Mouse (Mus musculus) cerebellum, adult 2 months (tissue): ENCODE results near the gene 2010315B03Rik. TPM values are rescaled to one million over a fixed set of nuclear protein-coding genes. Genes with fewer than 3 reads are reported as not detected.

ENCODE experiments used
- DNase-seq, 2 experiments: peaks; one replicate each; pipeline ENCODE4 v3.0.0; 2021
- H3K27ac ChIP-seq: fragments of 200-500 bp; 2 replicates; pipeline ENCODE4 v1.5.1; 2012; ENCODE audit warnings: low read length, control low read depth, inconsistent platforms; ENCODE audit not compliant: insufficient read depth
- H3K27me3 ChIP-seq: fragments of 200-500 bp; 2 replicates; pipeline ENCODE4 v1.6.1; 2012; ENCODE audit warnings: inconsistent platforms, mild to moderate bottlenecking, low read length, moderate library complexity; ENCODE audit not compliant: control insufficient read depth, insufficient read depth
- H3K4me1 ChIP-seq: fragments of 200-500 bp; 2 replicates; pipeline ENCODE4 v1.6.1; 2011; ENCODE audit warnings: low read length; ENCODE audit not compliant: control insufficient read depth, insufficient read depth
- H3K4me3 ChIP-seq: fragments of 200-500 bp; replicated peaks from 2 replicates; pipeline ENCODE3; 2011; ENCODE audit warnings: mild to moderate bottlenecking, low read depth, low read length, control low read depth; ENCODE audit not compliant: insufficient read depth
- CTCF ChIP-seq: fragments of 200-500 bp; IDR thresholded peaks from 2 replicates; pipeline ENCODE4 v1.5.1; 2011; ENCODE audit warnings: low read depth, mild to moderate bottlenecking, control low read depth, low read length, moderate library complexity, borderline replicate concordance; ENCODE audit not compliant: insufficient read depth
- POLR2A ChIP-seq: fragments of 200-500 bp; IDR thresholded peaks from 2 replicates; pipeline ENCODE4 v1.6.1; 2011; ENCODE audit warnings: low read length, control low read depth, borderline replicate concordance; ENCODE audit not compliant: insufficient read depth
- WGBS: fragments of 180-500 bp; shearing (Covaris S2); methylation state at CpG from one replicate; pipeline ENCODE4 v1.1.7; 2018; 5-methylcytosine and 5-hydroxymethylcytosine counted together
- polyA plus RNA-seq: library from polyadenylated mRNA; depleted of rRNA; stranded (reverse); fragments of >200 nt; gene quantifications from 2 replicates; pipeline ENCODE4 v1.2.3, GENCODE M21; 2012

Gene 2010315B03Rik
- polyA plus RNA-seq, 1 experiment, result 18.0 TPM

GRCm38 (mm10) chr9:124275064-124275463 is 37.4 kb downstream of the 2010315B03Rik start:
- TF ChIP-seq POLR2A, result no peak
- TF ChIP-seq CTCF, result no peak
- WGBS, result 97% methylated on average over 2 of the region's 2 CpGs
- H3K4me1 ChIP-seq, result 0 out of 2 replicates have a peak, but pooled peaks cover 3% of the 10 kb centered on the region
- no peak for DNase-seq
- no peak overlapping the region for H3K27ac ChIP-seq
- no peaks in the 10 kb centered on the region for H3K27me3 ChIP-seq
- H3K4me3 ChIP-seq, result no peak overlapping the region

- no peak overlapping the region for H3K27ac ChIP-seq
- H3K4me3 ChIP-seq, result no peak overlapping the region
- H3K4me1 ChIP-seq, result no peaks in the 10 kb centered on the region
- H3K27me3 ChIP-seq, result no peaks in the 10 kb centered on the region
- no peak for TF ChIP-seq POLR2A
- no peak for TF ChIP-seq CTCF
- peak in 1 of 2 experiments; percentile 40 for DNase-seq
Measured at GRCm38 (mm10) chr9:124273172-124273571, 39.3 kb downstream of the 2010315B03Rik start.

- no peaks in the 10 kb centered on the region for H3K4me1 ChIP-seq
- no peak for TF ChIP-seq POLR2A
- TF ChIP-seq CTCF, result no peak
- H3K4me3 ChIP-seq, result no peak overlapping the region
- DNase-seq, result no peak
- H3K27ac ChIP-seq, result no peak overlapping the region
- H3K27me3 ChIP-seq, result no peaks in the 10 kb centered on the region
- WGBS, result 9% methylated on average over 2 of the region's 2 CpGs
Measured at GRCm38 (mm10) chr9:124267929-124268328, 44.6 kb downstream of the 2010315B03Rik start.

GRCm38 (mm10) chr9:124267493-124267892 is 45.0 kb downstream of the 2010315B03Rik start:
- no peak for TF ChIP-seq CTCF
- DNase-seq, result no peak
- Histone ChIP-seq H3K27ac (no peak overlapping the region), H3K4me3 (no peak overlapping the region), H3K27me3 (no peaks in the 10 kb centered on the region), H3K4me1 (no peaks in the 10 kb centered on the region)

GRCm38 (mm10) chr9:124262987-124263717 is 49.3 kb downstream of the 2010315B03Rik start:
- 85% methylated on average over 4 of the region's 4 CpGs for WGBS
- no peaks in the 10 kb centered on the region for H3K4me1 ChIP-seq

GRCm38 (mm10) chr9:124258067-124258556 is 54.4 kb downstream of the 2010315B03Rik start:
- Histone ChIP-seq H3K27me3 (no peaks in the 10 kb centered on the region), H3K4me3 (no peak overlapping the region), H3K27ac (no peak overlapping the region), H3K4me1 (no peaks in the 10 kb centered on the region)
- DNase-seq, result no peak
- no peak for TF ChIP-seq CTCF
- no peak for TF ChIP-seq POLR2A
- 85% methylated on average over 4 of the region's 4 CpGs for WGBS

More at GRCm38 (mm10) chr9:124262987-124263717, 49.3 kb downstream of the 2010315B03Rik start:
- Histone ChIP-seq H3K27me3 (no peaks in the 10 kb centered on the region), H3K27ac (no peak overlapping the region), H3K4me3 (no peak overlapping the region)
- TF ChIP-seq POLR2A, result no peak
- no peak for TF ChIP-seq CTCF
- no peak for DNase-seq

GRCm38 (mm10) chr9:124257200-124258066 is 55.1 kb downstream of the 2010315B03Rik start:
- DNase-seq, result no peak
- TF ChIP-seq POLR2A (no peak), CTCF (no peak)
- H3K27me3 ChIP-seq, result no peaks in the 10 kb centered on the region
- no peak overlapping the region for H3K27ac ChIP-seq
- H3K4me1 ChIP-seq, result no peaks in the 10 kb centered on the region
- H3K4me3 ChIP-seq, result no peak overlapping the region
- WGBS, result 46% methylated on average over 1 of the region's 1 CpGs
